ENCODE assay signal across 16 mouse cellular contexts in genomic region chr10:118041068-118041467, GRCm38 (mm10).
"Had no signal": no experiment of that assay in that cellular context is flagged by ENCODE, and none has a peak within 500 bp of the region (broad histone marks: within the 10 kb centered on the region; RNA-seq: fewer than 3 reads in every experiment).

No protein-coding gene starts in this region.

- H3K4me2 ChIP-seq: limb, embryonic 13.5 days; liver, embryonic 12.5 days; liver, embryonic 15.5 days; lung, embryonic 15.5 days; midbrain, embryonic 13.5 days had no signal

- DNase-seq: kidney, adult 18-20 months; kidney, adult 9 months; kidney, postnatal 14 days; kidney, postnatal 4 days; liver; lung, adult 18-20 months; lung, postnatal 10 days; lung, postnatal 36 days had no signal

- H3K27ac ChIP-seq: limb, embryonic 10.5 days; limb, embryonic 13.5 days; liver, embryonic 12.5 days; liver, embryonic 15.5 days; lung, embryonic 15.5 days; midbrain, embryonic 10.5 days; midbrain, embryonic 13.5 days had no signal

- H3K4me1 ChIP-seq: limb, embryonic 10.5 days; liver, embryonic 12.5 days; liver, embryonic 15.5 days; lung, embryonic 15.5 days; midbrain, embryonic 10.5 days had no signal

- H3K9ac ChIP-seq: limb, embryonic 13.5 days; liver, embryonic 12.5 days; liver, embryonic 15.5 days; lung, embryonic 15.5 days; midbrain, embryonic 13.5 days had no signal

- H3K4me3 ChIP-seq: limb, embryonic 10.5 days; limb, embryonic 13.5 days; liver, embryonic 12.5 days; liver, embryonic 15.5 days; lung, embryonic 15.5 days; megakaryocyte, embryonic 14.5 days; midbrain, embryonic 10.5 days; midbrain, embryonic 13.5 days had no signal

- H3K27me3 ChIP-seq: limb, embryonic 13.5 days; liver, embryonic 12.5 days; liver, embryonic 15.5 days; lung, embryonic 15.5 days; megakaryocyte, embryonic 14.5 days; midbrain, embryonic 13.5 days had no signal

- H3K9me3 ChIP-seq: limb, embryonic 10.5 days; liver, embryonic 12.5 days; liver, embryonic 15.5 days; lung, embryonic 15.5 days; midbrain, embryonic 13.5 days had no signal

- ATAC-seq: liver, embryonic 12.5 days had no signal

- H3K36me3 ChIP-seq: limb, embryonic 10.5 days; limb, embryonic 13.5 days; liver, embryonic 12.5 days; liver, embryonic 15.5 days; lung, embryonic 15.5 days; midbrain, embryonic 10.5 days; midbrain, embryonic 13.5 days had no signal
